Mouse (Mus musculus) hematopoietic stem cell, adult 5-6 weeks (primary cell): ENCODE results near the gene A930002H24Rik. TPM values are rescaled to one million over a fixed set of nuclear protein-coding genes. Genes with fewer than 3 reads are reported as not detected.
"Not testable (repeated sequence)": the region's sequence is repeated elsewhere in the genome, so short reads cannot be mapped to it uniquely, and the experiment has no call there.

Experiments used
- ATAC-seq, 2 experiments: fragments of 125-278 bp in 1 of 2; replicated peaks in 1 of 2; 2 replicates each; pipeline ENCODE4 v1.8.0; 2016 to 2017; ENCODE audit warnings: inconsistent platforms in 2 of 2, mild to moderate bottlenecking in 2 of 2, moderate number of reproducible peaks in 2 of 2, low read depth in 1 of 2, moderate TSS enrichment in 1 of 2; ENCODE audit not compliant: low FRiP score in 2 of 2, poor library complexity in 2 of 2, severe bottlenecking in 2 of 2, insufficient read depth in 1 of 2, low TSS enrichment in 1 of 2
- total RNA-seq: library from RNA; stranded (forward); fragments of 172-1452, 232-1000 nt; gene quantifications from 2 replicates; pipeline ENCODE4 v1.2.3, GENCODE M21; 2017

Gene A930002H24Rik
- not detected in 2 replicates for total RNA-seq

DNA sequence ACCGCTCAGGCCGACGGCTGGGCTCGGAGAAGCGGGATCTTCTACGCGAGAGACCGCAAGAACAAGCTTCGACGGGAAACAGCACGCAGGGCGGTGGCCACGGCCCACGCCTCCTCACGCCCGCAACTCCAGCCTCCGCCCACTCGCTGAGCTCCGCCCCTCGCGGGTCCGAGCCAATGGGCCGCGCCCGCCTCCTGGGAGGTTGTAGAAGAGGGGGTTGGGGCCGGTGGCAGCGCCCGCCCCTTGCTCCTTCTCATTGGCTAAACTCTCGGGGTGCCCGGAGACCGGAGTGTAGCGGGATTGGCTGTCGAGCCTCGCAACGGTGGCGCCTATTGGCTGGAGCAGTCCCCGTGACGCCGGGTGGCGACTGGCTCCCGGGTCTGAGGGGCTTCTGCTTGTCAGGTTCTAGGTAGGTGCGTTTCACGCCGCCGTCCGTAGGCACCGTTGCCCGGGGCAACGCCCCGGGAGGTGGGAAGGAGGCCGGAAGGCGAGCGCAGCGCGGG lies at the start of gene A930002H24Rik:
Gene A930002H24Rik (minus strand): TSS at position 145 of the 503 bp plus-strand sequence.
- ATAC-seq = peak; percentile 99

DNA sequence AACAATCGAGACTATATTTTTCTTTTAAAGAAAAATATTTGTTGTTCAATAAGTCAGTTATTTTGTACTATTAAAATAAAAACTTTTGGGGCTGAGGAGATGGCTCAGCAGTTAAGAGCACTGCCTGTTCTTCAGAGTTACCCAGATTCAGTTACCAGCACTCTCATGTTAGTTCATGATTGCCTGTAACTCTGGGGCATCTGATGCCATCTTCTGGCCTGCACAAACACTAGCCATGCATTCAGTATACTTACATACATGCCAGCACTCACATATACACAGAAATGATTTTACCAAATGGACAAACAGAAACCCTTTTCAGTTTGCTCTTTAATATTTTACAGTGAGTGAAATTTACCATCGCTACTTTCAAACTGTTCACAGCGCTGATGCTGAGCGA lies 45.7 kb upstream of the A930002H24Rik start:
- no peak for ATAC-seq

DNA sequence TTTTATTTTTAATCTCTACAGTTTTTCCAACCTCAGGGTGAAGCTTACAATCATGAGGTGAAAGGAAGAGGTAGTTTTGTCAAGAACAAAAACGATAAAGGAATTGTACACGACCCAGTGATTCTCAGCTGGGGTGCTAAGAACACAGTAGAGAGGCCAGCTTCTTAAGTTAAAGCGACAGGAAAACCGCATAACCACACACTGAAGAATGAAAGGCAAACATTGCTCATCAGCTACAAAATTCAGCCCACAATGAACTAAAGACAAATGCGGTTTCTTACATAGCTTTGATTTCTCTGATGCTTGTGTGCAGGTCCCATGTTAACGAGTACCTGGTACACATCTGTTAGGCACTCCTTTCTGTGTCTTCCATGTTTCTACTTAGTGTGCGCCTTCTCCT lies 33.5 kb upstream of the A930002H24Rik start:
- no peak for ATAC-seq

DNA sequence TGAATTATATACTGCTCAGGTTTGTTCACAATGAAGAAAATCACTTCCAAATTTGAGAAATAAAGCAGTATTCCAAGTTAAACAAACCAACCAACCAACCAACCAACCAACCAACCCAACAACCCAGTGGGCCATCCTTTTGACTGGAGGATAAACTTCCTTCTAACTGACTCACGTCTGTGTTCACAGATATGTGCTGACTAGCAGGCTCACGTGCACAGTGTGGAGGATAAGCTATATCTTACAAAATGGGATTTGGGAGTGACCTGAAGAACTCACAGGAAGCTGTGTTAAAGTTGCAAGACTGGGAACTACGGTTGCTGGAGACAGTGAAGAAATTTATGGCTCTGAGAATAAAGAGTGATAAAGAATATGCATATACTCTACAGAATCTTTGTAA lies 32.2 kb upstream of the A930002H24Rik start:
- no peak for ATAC-seq

DNA sequence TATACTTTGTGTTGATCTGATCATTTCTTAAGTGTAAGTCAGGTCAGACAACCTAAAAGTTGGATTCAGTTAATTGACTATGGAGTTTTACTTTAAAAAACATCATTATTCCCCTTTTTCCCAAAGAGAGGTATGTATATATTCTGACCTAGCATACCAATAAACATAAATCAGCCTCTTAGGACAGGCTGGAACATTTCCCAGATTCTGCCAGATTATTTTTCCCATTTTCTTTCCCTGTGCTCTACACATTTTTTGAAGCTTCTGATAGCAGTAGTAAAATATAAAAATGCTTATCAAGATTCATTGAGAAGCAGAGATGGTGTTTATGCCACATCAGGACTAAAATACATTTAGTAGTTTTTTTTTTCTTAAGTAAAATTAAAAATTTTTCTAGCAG lies 27.0 kb upstream of the A930002H24Rik start:
- ATAC-seq = no peak

DNA sequence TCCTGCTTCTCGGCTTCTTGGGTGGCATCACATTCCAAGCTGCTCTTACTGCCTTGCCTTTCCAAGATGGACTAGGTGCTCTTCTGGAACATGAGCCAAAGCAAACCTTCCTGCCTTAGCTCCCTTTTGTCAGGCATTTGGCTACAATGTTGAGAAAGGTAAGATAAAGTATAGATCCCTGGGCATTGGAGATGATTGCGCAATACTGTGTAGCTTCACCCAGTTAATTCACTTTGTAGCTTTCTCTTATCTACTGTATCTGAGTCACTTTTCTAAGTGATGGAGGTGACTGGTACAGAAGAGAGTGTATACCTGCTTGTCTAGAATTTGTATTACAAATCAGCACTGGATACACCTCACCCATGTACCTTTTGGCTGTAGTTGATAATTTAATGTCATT lies 23.4 kb upstream of the A930002H24Rik start:
- no peak for ATAC-seq

DNA sequence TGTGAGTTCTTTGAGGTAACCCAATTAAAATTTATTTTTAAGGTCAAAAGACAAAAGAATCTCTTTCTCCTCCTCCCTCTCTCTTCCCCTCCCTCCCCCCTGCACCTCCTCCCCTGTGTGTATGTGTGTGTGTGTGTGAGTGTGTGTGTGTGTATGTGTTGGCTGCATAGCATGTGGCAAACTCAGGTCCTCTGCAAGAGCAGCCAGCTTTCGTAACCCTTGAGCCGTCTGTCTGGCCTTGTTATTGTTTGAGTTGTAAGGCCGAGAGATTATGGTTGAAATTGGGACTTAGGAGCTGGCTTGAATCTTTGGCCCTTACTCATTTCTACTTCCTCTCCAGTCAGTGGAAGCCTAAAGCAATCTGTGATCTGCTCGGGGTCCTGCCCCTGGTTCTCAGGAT lies 16.4 kb upstream of the A930002H24Rik start:
- no peak for ATAC-seq

DNA sequence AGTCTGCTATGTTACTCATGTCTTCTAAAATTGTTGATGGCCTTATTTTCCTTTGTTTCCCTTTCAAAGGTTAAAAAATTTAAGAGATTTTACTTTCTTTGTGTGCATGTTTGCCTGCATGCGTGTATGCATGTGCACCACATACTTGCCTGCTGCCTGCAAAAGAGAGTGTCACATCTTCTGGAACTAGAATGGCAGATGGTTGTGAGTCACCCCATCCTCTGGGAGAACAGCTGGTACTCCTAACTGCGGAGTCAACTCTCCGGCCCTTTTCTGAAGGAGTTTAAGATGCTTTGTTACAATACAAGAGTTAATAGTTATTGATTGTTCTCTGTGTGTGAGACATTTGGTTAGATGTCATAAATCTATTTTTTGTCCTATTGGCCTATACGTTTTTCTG lies 15.3 kb upstream of the A930002H24Rik start:
- no peak for ATAC-seq

DNA sequence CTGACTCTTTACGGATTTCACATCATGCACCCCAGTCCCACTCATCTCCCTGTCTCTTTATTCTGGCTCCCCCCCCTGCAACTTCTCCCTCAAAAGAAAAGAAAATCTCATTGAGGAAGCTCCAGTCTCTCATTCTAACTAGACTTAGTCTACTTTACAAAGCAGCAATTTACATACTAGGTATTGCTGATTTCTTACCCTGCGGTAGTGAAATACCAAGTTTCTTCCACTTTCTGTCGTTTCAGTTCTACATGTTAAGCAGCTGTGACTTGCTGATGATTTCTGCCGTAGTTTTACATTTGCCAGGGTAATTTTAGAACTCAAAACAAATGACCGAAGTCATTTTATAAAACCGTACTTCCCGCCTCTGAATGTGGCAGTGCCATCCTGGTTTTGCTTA lies 8.2 kb upstream of the A930002H24Rik start:
- ATAC-seq = no peak

DNA sequence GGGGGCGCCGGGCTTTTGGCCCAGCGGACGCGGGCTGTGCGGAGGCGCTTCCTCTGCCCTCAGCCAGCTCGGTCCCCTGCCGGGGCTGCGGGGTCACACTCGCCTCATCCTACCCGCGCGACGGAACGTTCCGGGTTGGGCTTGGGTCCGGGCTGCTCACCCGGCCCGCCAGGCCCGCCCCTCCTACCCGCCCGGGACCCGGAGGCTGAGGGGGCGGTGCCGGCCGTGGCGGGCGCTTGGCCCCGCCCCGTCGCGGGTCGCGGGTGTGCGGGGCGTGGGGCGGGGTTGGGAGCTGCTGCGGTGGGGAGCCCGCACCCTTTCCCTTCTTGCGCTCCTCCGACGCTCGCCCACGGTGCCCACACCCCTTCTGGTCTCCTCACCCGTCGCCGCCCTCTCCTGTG lies 580 bp upstream of the A930002H24Rik start:
- ATAC-seq = peak; percentile 6 to 19; a peak in 2 of 4 replicates

DNA sequence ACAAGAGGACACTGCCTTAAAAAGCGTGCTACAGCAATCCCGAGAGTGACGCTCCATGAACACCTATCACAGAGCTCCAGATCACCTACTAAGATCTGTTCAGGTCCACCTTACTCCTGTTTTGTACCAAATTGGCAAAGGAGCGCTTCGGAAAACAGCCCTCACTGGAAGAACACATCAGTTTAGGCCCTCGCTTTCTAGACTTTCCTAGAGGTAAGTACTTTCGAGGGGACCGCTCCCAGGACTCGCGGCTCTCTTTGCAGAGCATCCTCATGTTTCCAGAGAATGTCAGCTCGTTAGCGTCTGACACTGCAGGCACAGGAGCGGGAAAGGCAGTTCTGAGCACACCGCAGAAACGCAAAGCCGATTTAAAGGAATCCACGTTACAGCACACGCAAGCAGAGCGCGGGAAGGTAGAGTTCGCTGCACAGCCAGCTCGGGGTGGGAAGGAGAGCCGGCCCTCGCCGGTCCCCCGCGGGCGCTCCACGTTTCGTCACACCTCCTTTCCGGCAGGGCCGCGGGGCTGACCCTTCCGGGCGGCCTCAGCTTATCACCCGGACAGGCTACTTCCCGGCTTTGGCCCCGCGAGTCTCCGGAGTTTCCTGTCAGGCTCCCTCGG lies 470 bp downstream of the A930002H24Rik start, which contains the start of gene Fer:
Gene Fer (plus strand): TSS at position 51 of the 619 bp plus-strand sequence.
- peak in 1 of 2 experiments; percentile 18; a peak in 1 of 4 replicates for ATAC-seq

DNA sequence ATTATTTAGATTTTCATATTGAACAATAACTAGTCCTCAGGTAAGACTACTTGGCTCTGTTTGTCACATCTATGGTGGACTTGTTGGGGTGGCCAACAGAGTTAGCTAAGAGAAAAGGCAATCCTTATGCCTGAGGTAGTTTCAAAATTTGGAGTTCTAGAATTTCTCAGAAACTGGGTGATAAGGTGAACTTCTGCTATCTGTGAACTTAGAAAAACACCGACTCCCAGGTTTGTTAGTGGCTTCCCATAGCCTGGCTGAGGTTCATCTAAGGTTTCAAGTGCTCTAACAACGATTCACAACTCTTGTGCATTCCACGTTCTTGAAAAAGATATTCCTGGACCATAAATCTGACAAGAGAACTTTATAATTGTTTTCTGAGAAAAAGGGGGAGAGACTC lies 1.2 kb downstream of the A930002H24Rik start:
- ATAC-seq = no peak

DNA sequence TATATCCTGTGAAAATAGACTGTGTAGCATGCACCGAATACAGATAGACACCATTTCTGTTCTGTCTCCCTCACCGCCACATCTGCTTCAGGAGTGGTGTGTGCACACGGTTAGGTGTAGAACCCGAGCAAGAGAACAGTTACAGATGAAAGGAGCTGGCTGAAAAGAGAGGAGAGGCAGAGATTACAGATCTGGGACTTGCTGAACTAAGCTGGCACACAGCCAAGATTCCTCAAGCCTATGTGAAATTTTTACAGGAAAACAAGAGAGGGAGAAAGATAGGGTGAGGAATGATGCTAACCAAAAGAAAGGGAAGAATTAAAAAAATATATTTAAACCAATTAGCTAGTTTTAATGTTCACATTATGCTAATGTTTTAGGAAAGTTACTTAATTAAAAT lies 2.6 kb downstream of the A930002H24Rik start:
- ATAC-seq = no peak

DNA sequence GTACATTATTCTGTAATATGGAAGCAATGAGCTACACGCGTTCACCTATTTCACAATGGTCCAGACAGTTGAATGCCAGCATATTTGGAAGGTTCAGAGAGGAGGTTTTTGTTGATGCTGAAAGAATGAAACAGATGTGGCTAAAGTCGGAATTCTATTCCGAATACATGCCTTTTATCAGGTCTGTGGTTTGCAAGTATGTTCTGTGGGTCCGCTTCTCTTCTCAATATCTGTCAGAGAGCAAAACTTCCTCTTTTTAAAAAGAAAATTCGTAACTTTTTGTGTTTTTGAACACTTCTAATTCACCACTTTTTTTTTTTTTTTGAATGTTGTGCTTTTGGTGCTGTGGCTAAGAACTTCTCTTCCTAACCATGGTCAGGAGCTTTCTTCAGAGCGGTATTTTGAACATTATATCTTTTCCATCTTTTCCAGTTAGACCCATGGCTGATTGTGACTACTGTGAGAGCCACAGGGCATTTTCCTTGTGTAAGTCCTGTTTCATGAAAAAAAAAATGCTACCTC lies 6.5 kb downstream of the A930002H24Rik start:
- ATAC-seq = peak; percentile 57 to 60; a peak in 3 of 4 replicates

DNA sequence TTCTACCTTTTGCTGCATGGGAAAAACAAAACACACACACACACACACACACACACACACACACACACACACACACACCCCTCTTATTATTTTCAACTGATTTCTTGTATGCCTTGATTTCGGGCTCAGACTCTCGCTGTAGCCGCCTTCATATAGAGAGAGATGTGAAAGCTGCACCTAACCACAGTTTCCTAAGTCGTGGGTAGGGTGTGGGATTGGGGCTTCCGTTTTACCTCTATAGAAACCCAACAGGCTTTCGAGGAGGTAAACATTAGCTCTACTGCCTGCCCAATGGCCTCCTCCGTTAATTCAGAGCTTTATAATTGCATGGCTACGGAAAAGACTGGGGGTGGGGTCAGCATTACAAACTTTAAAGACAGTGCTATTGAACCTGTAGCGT lies 13.6 kb downstream of the A930002H24Rik start:
- peak; percentile 89 to 92 for ATAC-seq

DNA sequence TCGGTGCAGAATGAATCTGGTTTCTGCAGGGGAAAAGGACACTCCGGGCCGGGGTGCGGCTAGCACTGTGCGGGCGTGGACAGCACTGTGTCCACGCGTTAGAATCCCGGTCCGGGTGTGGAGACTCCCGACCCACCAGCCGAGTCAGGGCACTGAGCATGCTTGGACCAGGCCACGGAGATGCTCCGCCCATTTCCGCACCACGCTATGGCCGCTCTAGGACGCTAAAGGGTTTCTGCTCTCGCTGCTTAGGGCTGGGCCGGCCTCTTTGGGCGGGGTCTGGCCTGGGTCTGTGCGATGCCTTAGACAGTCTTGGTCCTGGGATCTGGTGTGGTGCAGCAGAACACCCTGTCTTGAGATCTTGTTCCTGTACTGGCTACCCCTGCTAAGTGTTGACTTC lies 14.0 kb downstream of the A930002H24Rik start:
- ATAC-seq = peak; percentile 85 to 93

DNA sequence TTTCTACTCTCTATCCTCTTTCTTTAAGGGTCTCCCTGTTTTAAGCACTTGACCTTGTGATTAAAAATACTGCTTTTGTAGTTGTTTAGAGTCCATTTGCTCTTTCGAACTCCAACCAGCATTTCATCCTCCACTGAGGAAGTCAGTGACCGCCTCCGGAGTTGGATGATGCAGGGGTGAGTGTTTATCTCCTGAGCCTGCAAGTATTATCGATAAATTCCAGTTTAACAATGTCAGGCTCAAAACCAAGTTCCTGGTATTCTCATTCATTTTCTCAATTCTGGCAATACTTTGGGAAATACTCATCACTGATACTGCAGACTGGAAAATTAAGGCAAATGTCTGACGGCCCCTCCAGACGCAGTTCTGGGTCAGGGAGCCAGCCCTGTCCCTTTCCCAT lies 14.4 kb downstream of the A930002H24Rik start:
- ATAC-seq = no peak; a peak in 1 of 4 replicates

DNA sequence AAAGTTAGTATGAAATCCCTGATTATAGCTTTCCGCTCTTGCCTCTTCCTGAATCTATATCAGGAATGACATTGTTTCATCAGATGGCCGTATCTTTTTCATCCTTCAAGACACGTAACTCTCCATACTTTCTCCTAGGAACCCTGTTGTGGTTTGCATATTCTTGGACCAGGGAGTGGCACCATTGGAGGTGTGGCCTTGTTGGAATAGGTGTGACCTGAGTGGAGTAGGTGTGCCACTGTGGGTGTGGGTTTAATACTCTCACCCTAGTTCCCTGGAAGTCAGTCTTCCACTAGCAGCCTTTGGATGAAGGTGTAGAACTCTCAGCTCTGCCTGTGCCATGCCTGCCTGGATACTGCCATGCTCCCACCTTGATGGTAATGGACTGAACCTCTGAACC lies 17.8 kb downstream of the A930002H24Rik start:
- not testable (repeated sequence) for ATAC-seq

DNA sequence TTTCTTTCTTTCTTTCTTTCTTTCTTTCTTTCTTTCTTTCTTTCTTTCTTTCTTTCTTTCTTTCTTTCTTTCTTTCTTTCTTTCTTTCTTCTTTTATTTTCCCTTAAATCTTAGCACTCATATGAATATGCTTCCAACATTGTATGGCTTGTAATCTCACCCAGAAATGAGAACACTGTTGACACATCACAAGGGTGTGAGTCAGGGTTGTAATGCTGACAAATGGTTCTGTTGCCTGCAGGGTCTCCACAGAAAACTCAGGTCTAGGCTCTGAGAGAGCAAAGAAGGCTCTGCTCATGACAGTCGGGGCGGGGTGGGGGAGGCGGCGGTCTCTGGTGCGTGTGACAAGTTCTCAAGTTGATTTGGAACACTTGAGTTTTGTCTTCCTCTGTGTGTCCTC lies 18.7 kb downstream of the A930002H24Rik start:
- ATAC-seq = no peak
